Mouse (Mus musculus) CH12.LX (cell line): ENCODE results near the gene Sema5b. TPM values are rescaled to one million over a fixed set of nuclear protein-coding genes. Genes with fewer than 3 reads are reported as not detected.
A peak's percentile ranks its signal among the peaks of the same experiment; 100 is the strongest.

Experiments
- DNase-seq: peaks from one replicate; pipeline ENCODE4 v3.0.0-alpha.2; 2013; ENCODE audit errors: extremely low read depth
- H3K27ac ChIP-seq: 2 replicates; pipeline ENCODE4 v1.5.1; 2012; ENCODE audit warnings: low read depth, mild to moderate bottlenecking, control low read depth, moderate library complexity; ENCODE audit not compliant: insufficient read depth
- H3K27me3 ChIP-seq: replicated peaks from 2 replicates; pipeline ENCODE3; 2012; ENCODE audit warnings: inconsistent platforms
- H3K36me3 ChIP-seq, 2 experiments: replicated peaks in 1 of 2; 2 replicates each; pipeline versions ENCODE3 to v1.6.1; 2012; ENCODE audit warnings: inconsistent platforms in 1 of 2, low read length in 1 of 2, mild to moderate bottlenecking in 1 of 2, mixed read lengths in 1 of 2, moderate library complexity in 1 of 2; ENCODE audit not compliant: control insufficient read depth in 1 of 2, insufficient read depth in 1 of 2
- H3K4me1 ChIP-seq, 2 experiments: 2 replicates each; pipeline ENCODE4 v1.6.1; 2012; ENCODE audit warnings: inconsistent platforms in 1 of 2, moderate library complexity in 1 of 2; ENCODE audit not compliant: insufficient read depth in 2 of 2, control insufficient read depth in 1 of 2
- H3K4me2 ChIP-seq: 2 replicates; pipeline ENCODE4 v1.6.1; 2012; ENCODE audit warnings: low read depth, mild to moderate bottlenecking, control low read depth; ENCODE audit not compliant: poor library complexity, insufficient read depth, severe bottlenecking
- H3K4me3 ChIP-seq, 3 experiments: fragments of 150-350 bp in 1 of 3; sonication (generic) in 1 of 3; replicated peaks in 1 of 3; 2 replicates each; pipeline versions ENCODE3 to v1.5.1; 2011 to 2012; ENCODE audit warnings: low read depth in 2 of 3, low read length in 2 of 3, mild to moderate bottlenecking in 2 of 3, moderate library complexity in 2 of 3, control low read depth in 1 of 3, improper control_type of control experiment in 1 of 3, inconsistent platforms in 1 of 3, mixed read lengths in 1 of 3; ENCODE audit not compliant: poor library complexity in 1 of 3
- H3K79me2 ChIP-seq: replicated peaks from 2 replicates; pipeline ENCODE4 v1.6.1; 2012; ENCODE audit warnings: mild to moderate bottlenecking, moderate library complexity; ENCODE audit not compliant: control insufficient read depth, poor library complexity, insufficient read depth, severe bottlenecking; ENCODE audit errors: extremely low read depth
- H3K9ac ChIP-seq: 2 replicates; pipeline ENCODE4 v1.6.1; 2012; ENCODE audit warnings: low read depth, mild to moderate bottlenecking, control low read depth, moderate library complexity; ENCODE audit not compliant: insufficient read depth
- H3K9me3 ChIP-seq: replicated peaks from 2 replicates; pipeline ENCODE3; 2012; ENCODE audit warnings: low read length, inconsistent platforms, mixed read lengths
- CHD2 ChIP-seq: IDR thresholded peaks from 2 replicates; pipeline ENCODE4 v1.6.1; 2011; ENCODE audit warnings: low read length, improper control_type of control experiment
- E2F4 ChIP-seq: IDR thresholded peaks from 2 replicates; pipeline ENCODE4 v1.6.1; 2011; ENCODE audit warnings: low read depth, low read length, improper control_type of control experiment; ENCODE audit not compliant: insufficient replicate concordance
- ELF1 ChIP-seq: IDR thresholded peaks from 2 replicates; pipeline ENCODE4 v1.6.1; 2014; ENCODE audit warnings: low read depth, mild to moderate bottlenecking, inconsistent platforms, low read length, improper control_type of control experiment
- EP300 ChIP-seq: IDR thresholded peaks from 2 replicates; pipeline ENCODE4 v1.6.1; 2011; ENCODE audit warnings: low read length, improper control_type of control experiment
- HCFC1 ChIP-seq: IDR thresholded peaks from 2 replicates; pipeline ENCODE4 v1.6.1; 2012; ENCODE audit warnings: low read depth, mild to moderate bottlenecking, inconsistent platforms, low read length, improper control_type of control experiment
- JUND ChIP-seq: conservative IDR thresholded peaks from 2 replicates; pipeline ENCODE4 v1.6.1; 2011; ENCODE audit warnings: low read depth, low read length, improper control_type of control experiment
- KAT2A ChIP-seq: IDR thresholded peaks from 2 replicates; pipeline ENCODE4 v1.6.1; 2012; ENCODE audit warnings: low read length, improper control_type of control experiment, inconsistent platforms; ENCODE audit not compliant: insufficient replicate concordance
- MAFK ChIP-seq: IDR thresholded peaks from 2 replicates; pipeline ENCODE4 v1.6.1; 2011; ENCODE audit warnings: low read length, improper control_type of control experiment; ENCODE audit not compliant: insufficient replicate concordance
- MYC ChIP-seq: IDR thresholded peaks from 2 replicates; pipeline ENCODE4 v1.6.1; 2011; ENCODE audit warnings: low read depth, mild to moderate bottlenecking, improper control_type of control experiment, low read length
- NELFE ChIP-seq: IDR thresholded peaks from 2 replicates; pipeline ENCODE4 v1.6.1; 2011; ENCODE audit warnings: low read depth, low read length, improper control_type of control experiment
- POLR2AphosphoS2 ChIP-seq: IDR thresholded peaks from 2 replicates; pipeline ENCODE4 v1.6.1; 2011; ENCODE audit warnings: low read depth, low read length, improper control_type of control experiment
- RCOR1 ChIP-seq: conservative IDR thresholded peaks from 2 replicates; pipeline ENCODE4 v1.6.1; 2012; ENCODE audit warnings: low read depth, mild to moderate bottlenecking, inconsistent platforms, low read length, improper control_type of control experiment
- SIN3A ChIP-seq: IDR thresholded peaks from 2 replicates; pipeline ENCODE4 v1.6.1; 2012; ENCODE audit warnings: low read length, improper control_type of control experiment, inconsistent platforms
- SMC3 ChIP-seq: IDR thresholded peaks from 2 replicates; pipeline ENCODE4 v1.6.1; 2011; ENCODE audit warnings: low read depth, low read length, improper control_type of control experiment
- TCF12 ChIP-seq: IDR thresholded peaks from 2 replicates; pipeline ENCODE4 v1.6.1; 2014; ENCODE audit warnings: low read depth, mild to moderate bottlenecking, inconsistent platforms, low read length, improper control_type of control experiment
- UBTF ChIP-seq: IDR thresholded peaks from 2 replicates; pipeline ENCODE4 v1.6.1; 2012; ENCODE audit warnings: low read depth, mild to moderate bottlenecking, inconsistent platforms, low read length, improper control_type of control experiment, moderate library complexity
- USF2 ChIP-seq: conservative IDR thresholded peaks from 2 replicates; pipeline ENCODE4 v1.6.1; 2011; ENCODE audit warnings: low read depth, low read length, improper control_type of control experiment
- ZC3H11A ChIP-seq: IDR thresholded peaks from 2 replicates; pipeline ENCODE4 v1.6.1; 2012; ENCODE audit warnings: low read depth, mild to moderate bottlenecking, inconsistent platforms, low read length, improper control_type of control experiment
- ZNF384 ChIP-seq: IDR thresholded peaks from 2 replicates; pipeline ENCODE4 v1.6.1; 2012; ENCODE audit warnings: low read depth, low read length, improper control_type of control experiment, inconsistent platforms
- dilution Hi-C: fragments of 300-500 bp; cut with MboI; formaldehyde crosslinking; loops from 2 replicates; pipeline ENCODE4 v1.14.3; 2020; ENCODE audit warnings: low sequenced_read_pairs; ENCODE audit not compliant: extremely low pct_unique_long_range_greater_than_20kb, extremely low pct_ligation_motif_present
- in situ Hi-C: fragments of 300-500 bp; cut with MboI; formaldehyde crosslinking; loops from 3 replicates; pipeline ENCODE4 v1.14.3; 2019; ENCODE audit warnings: low sequenced_read_pairs, low pct_ligation_motif_present, low pct_unique_long_range_greater_than_20kb, mixed read lengths
- polyA plus RNA-seq: library from polyadenylated mRNA; unstranded; fragments of >175 nt; gene quantifications from 2 replicates; pipeline ENCODE4 v1.2.1, GENCODE M21; 2012; ENCODE audit warnings: low read depth; ENCODE audit not compliant: insufficient read length
- total RNA-seq, 2 experiments: library from RNA; depleted of rRNA; stranded (reverse); fragments of 300-350 nt in 1 of 2; fragments of >200 nt in 1 of 2; gene quantifications; 2 replicates each; pipeline ENCODE4 v1.2.3; 2012 to 2014

Sema5b gene
- total and polyA plus RNA-seq, 3 experiments = 0.04 TPM; not detected in 2

DNA sequence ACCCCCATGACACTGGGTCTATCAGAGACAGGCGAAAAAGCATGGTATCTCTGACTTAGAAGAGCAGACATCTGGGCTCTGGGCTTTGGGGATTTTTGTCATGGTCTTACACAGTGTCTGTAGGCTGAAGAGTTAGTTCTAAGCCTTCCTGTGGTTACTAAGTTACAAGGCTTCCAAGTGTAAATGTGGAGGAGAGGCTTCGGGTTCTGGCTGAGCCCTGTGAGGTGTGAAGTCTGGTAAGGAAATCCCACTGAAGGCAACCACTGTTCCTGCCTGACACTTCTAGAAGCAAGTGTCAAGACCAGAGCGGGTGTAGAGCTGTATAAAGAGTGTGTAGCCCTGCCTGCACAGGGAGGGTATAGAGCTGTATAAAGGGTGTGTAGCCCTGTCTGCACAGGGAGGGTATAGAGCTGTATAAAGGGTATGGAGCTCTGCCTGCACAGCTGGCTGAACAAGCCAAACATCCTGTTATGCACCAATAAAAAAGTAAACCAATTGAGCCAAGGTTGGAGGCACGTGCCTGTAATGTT is 42.7 kb downstream of the Sema5b start:
- Histone ChIP-seq H3K9ac (no peak overlapping the region), H3K36me3 (no peaks in the 10 kb centered on the region), H3K27ac (no peak overlapping the region), H3K4me3 (no peak overlapping the region), H3K4me2 (no peak overlapping the region), H3K79me2 (no peaks in the 10 kb centered on the region), H3K27me3 (peaks cover 89% of the 10 kb centered on the region), H3K4me1 (no peaks in the 10 kb centered on the region), H3K9me3 (peaks cover 7% of the 10 kb centered on the region)
- TF ChIP-seq RCOR1 = no peak
- no peak for TF ChIP-seq JUND
- TF ChIP-seq EP300 = no peak
- TF ChIP-seq CHD2 = no peak
- TF ChIP-seq HCFC1 = no peak
- TF ChIP-seq MYC = no peak
- no peak for TF ChIP-seq USF2
- no peak for TF ChIP-seq ELF1
- TF ChIP-seq SIN3A = no peak
- no peak for TF ChIP-seq NELFE
- no peak for TF ChIP-seq SMC3
- TF ChIP-seq MAFK = no peak
- no peak for TF ChIP-seq UBTF
- TF ChIP-seq E2F4 = no peak
- TF ChIP-seq ZNF384 = no peak
- TF ChIP-seq TCF12 = no peak
- no peak for TF ChIP-seq POLR2AphosphoS2
- no peak for DNase-seq
- dilution Hi-C loops (no loop called here), in situ Hi-C loops (no loop called here)

DNA sequence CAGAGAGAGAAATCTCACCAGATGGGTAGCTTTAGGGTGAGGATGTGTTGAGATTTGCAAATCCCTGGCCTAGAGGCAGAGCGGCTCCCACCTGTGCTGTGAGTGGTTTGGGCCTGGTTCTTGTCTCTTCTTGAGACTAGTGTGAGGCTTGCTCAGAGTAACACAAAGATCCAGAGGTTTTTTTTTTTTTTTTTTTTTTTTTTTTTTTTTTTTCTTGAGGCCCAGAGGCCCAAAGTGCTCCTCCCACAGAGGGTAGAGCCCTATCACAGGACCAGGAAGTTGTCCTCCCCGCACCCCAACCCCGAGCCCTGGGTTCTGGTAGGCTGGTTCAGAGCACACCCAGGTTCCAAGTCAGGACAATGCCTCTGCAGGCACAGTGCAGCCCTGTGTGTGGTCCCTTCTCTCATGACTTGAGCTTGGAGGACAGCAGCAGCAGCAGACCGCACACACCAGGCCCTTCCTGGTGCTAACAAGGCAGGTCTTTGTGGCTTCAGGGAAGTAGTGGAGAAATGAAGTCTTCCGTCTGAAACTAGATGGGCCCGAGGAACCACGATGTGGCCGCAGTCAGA is 44.3 kb downstream of the Sema5b start:
- Histone ChIP-seq H3K4me3 (no peak overlapping the region), H3K4me2 (no peak overlapping the region), H3K9ac (no peak overlapping the region), H3K36me3 (no peaks in the 10 kb centered on the region), H3K27me3 (peaks cover 89% of the 10 kb centered on the region), H3K79me2 (no peaks in the 10 kb centered on the region), H3K4me1 (no peaks in the 10 kb centered on the region), H3K27ac (no peak overlapping the region), H3K9me3 (no peaks in the 10 kb centered on the region)
- dilution Hi-C loops = no loop called here
- DNase-seq = no peak
- TF ChIP-seq KAT2A = no peak
- TF ChIP-seq ZC3H11A = no peak
- TF ChIP-seq MAFK = no peak
- peak; percentile 49 for TF ChIP-seq ZNF384
- in situ Hi-C loops = no loop called here
